Mouse (Mus musculus) liver, postnatal 0 days (tissue): ENCODE measurements around the gene Olfr223. TPM values are rescaled to one million over a fixed set of nuclear protein-coding genes. Genes with fewer than 3 reads are reported as not detected.
A peak's percentile ranks its signal among the peaks of the same experiment; 100 is the strongest.
"Not testable (repeated sequence)": the region's sequence is repeated elsewhere in the genome, so short reads cannot be mapped to it uniquely, and the experiment has no call there.

Experiments used
- ATAC-seq: fragments of 200-750 bp; cut with Nextera tagmentation; 2 replicates; pipeline ENCODE4 v1.8.0; 2017; ENCODE audit warnings: mild to moderate bottlenecking, moderate library complexity
- DNase-seq: peaks from one replicate; pipeline ENCODE4 v3.0.0-alpha.2; 2016
- H3K27ac ChIP-seq: fragments of 300-500 bp; sonication (generic); 2 replicates; pipeline ENCODE4 v1.5.1; 2014; ENCODE audit warnings: antibody characterized with exemption, moderate library complexity, mild to moderate bottlenecking, low read depth
- H3K27me3 ChIP-seq: fragments of 300-500 bp; sonication (generic); 2 replicates; pipeline ENCODE4 v1.6.1; 2014; ENCODE audit warnings: low read length, control low read depth, mixed read lengths; ENCODE audit not compliant: insufficient read depth
- H3K36me3 ChIP-seq: fragments of 300-500 bp; sonication (generic); replicated peaks from 2 replicates; pipeline ENCODE4 v1.6.1; 2014; ENCODE audit warnings: mild to moderate bottlenecking, control low read depth, low read length, moderate library complexity, mixed read lengths; ENCODE audit not compliant: insufficient read depth
- H3K4me1 ChIP-seq: fragments of 300-500 bp; sonication (generic); 2 replicates; pipeline ENCODE4 v1.6.1; 2014; ENCODE audit warnings: antibody characterized with exemption, mild to moderate bottlenecking, control low read depth; ENCODE audit not compliant: insufficient read depth
- H3K4me2 ChIP-seq: fragments of 300-500 bp; sonication (generic); 2 replicates; pipeline ENCODE4 v1.6.1; 2014; ENCODE audit warnings: low read depth, mild to moderate bottlenecking, low read length, moderate library complexity, mixed read lengths
- H3K4me3 ChIP-seq: fragments of 300-500 bp; sonication (generic); 2 replicates; pipeline ENCODE4 v1.5.1; 2014; ENCODE audit warnings: low read depth, low read length
- H3K9ac ChIP-seq: fragments of 300-500 bp; sonication (generic); replicated peaks from 2 replicates; pipeline ENCODE4 v1.6.1; 2014; ENCODE audit warnings: mild to moderate bottlenecking, moderate library complexity
- H3K9me3 ChIP-seq: fragments of 300-500 bp; sonication (generic); 2 replicates; pipeline ENCODE4 v1.6.1; 2016; ENCODE audit warnings: mild to moderate bottlenecking, control low read depth, low read length, mixed read lengths
- CTCF ChIP-seq: sonication (generic); IDR thresholded peaks from 2 replicates; pipeline ENCODE4 v1.5.1; 2016; ENCODE audit warnings: antibody characterized with exemption, low read depth
- EP300 ChIP-seq: IDR thresholded peaks from 2 replicates; pipeline ENCODE4 v1.6.1; 2016; ENCODE audit warnings: antibody characterized with exemption, low read depth, mild to moderate bottlenecking
- WGBS: fragments of 180-500 bp; shearing (Covaris S2); extraction: QIAGEN DNeasy Blood & Tissue Kit; methylation state at CpG from one replicate; pipeline ENCODE4 v1.1.7; 2014; ENCODE audit not compliant: insufficient replicate concordance; 5-methylcytosine and 5-hydroxymethylcytosine counted together
- polyA plus RNA-seq: library from polyadenylated mRNA; unstranded; fragments of >200 nt; fragmentation: Nextera tagmentation; extraction: Ambion mirVana; gene quantifications from 2 replicates; pipeline ENCODE4 v1.2.1, GENCODE M21; 2015

The Olfr223 gene
- polyA plus RNA-seq, 1 experiment from 2014 or later = not detected

DNA sequence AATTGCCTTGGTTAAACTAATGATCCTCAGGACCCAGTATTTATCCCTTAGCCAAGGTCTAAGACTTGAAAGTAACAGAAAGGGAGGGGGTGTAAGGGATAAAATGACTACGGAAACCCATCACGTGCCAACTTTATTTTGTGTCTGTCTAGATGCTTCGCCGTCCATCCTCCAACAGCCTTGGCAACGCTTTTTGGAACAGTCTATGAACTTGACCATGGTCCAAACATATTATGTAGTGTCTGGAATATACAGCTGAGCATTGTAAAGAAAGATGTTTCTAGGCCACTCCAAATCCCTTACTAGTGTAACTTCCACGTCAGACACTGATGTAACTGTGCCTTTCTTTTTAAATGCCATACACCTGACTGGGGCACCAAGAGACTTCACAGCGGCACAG lies 33.1 kb upstream of the Olfr223 start:
- Histone ChIP-seq H3K4me2 (no peak overlapping the region), H3K36me3 (no peaks in the 10 kb centered on the region), H3K4me3 (no peak overlapping the region), H3K4me1 (no peaks in the 10 kb centered on the region), H3K9ac (no peak overlapping the region), H3K27ac (no peak overlapping the region), H3K9me3 (no peaks in the 10 kb centered on the region), H3K27me3 (no peaks in the 10 kb centered on the region)
- DNase-seq (no peak), ATAC-seq (no peak)
- TF ChIP-seq EP300 (no peak), CTCF (no peak)
- WGBS = 82% methylated on average over 7 of the region's 7 CpGs

DNA sequence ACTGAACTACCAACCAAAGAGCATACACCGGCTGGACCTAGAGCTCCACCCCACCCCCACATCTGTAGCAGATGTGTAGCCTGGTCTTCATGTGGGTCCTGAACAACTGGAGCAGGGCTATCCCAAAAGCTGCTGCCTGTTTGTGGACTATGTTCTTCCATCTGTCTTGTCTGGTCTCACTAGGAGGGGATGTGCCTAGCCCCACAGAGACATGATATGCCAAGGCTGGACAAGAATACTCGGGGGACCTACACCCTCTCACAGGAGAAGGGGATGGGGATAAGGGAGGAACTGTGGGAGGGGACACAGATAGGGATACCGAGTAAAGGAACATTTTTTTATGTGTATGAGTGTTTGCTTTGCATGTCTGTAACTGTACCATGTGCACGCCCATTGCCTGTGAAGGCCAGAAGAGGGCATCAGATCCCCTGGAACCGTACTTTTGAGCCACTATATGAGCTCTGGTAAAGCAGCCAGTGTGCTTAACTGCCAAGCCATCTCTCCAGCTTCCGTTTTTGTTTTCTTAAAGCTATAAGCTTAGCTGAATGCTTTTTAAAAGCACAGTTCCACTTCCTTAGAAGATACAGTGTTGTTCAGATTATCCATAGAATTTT lies 31.0 kb upstream of the Olfr223 start:
- TF ChIP-seq CTCF = peak; percentile 82
- TF ChIP-seq EP300 = no peak
- 28% methylated on average over 6 of the region's 6 CpGs for WGBS
- no peak overlapping the region for H3K27ac ChIP-seq
- no peaks in the 10 kb centered on the region for H3K9me3 ChIP-seq
- DNase-seq (peak; percentile 57), ATAC-seq (no peak)
- H3K9ac ChIP-seq = no peak overlapping the region
- H3K4me3 ChIP-seq = no peak overlapping the region
- no peaks in the 10 kb centered on the region for H3K36me3 ChIP-seq
- no peaks in the 10 kb centered on the region for H3K27me3 ChIP-seq
- no peaks in the 10 kb centered on the region for H3K4me1 ChIP-seq
- H3K4me2 ChIP-seq = no peak overlapping the region

DNA sequence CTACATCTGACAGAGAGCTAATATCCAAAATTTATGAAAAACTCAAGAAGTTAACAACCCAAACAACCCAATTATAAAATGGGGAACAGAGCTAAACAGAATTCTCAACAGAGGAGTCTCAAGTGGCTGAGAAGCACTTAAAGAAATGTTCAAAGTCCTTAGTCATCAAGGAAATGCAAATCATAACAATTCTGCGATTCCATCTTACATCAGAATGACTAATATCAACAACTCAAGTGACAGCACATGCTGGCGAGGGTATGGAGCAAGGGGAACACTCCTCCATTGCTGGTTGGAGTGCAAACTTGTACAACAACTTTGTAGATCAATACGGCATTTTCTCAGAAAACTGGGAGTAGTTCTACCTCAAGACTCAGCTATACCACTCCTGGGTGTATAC lies 29.1 kb upstream of the Olfr223 start:
- 54% methylated on average over 3 of the region's 3 CpGs for WGBS

DNA sequence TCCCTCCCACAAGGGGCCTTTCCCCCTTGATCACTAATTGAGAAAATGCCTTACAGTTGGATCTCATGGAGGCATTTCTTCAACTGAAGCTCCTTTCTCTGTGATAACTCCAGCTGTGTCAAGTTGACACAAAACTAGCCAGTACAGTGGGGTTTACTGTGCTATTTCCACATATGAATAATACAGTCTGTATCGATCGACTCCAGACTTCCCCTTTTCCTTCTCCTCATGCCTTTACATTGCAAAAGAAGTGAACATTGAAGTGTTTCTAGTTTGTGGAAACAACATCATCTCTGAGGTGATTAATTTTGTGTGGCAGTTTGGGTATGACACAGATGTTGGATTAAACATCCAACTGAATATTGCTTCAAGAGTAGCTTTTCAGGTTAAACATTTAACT lies 23.9 kb upstream of the Olfr223 start:
- not testable (repeated sequence) for H3K4me2 ChIP-seq, H3K27me3 ChIP-seq, H3K4me3 ChIP-seq, H3K27ac ChIP-seq, H3K36me3 ChIP-seq, H3K4me1 ChIP-seq, H3K9ac ChIP-seq, ATAC-seq, DNase-seq, H3K9me3 ChIP-seq
- 54% methylated on average over 2 of the region's 2 CpGs for WGBS

More for the DNA sequence above, 29.1 kb upstream of the Olfr223 start:
- Histone ChIP-seq H3K4me1 (no peaks in the 10 kb centered on the region), H3K9ac (no peak overlapping the region), H3K27me3 (no peaks in the 10 kb centered on the region), H3K9me3 (no peaks in the 10 kb centered on the region), H3K4me2 (no peak overlapping the region), H3K36me3 (no peaks in the 10 kb centered on the region), H3K27ac (no peak overlapping the region), H3K4me3 (no peak overlapping the region)
- DNase-seq = no peak
- TF ChIP-seq CTCF (no peak), EP300 (no peak)
- ATAC-seq = no peak

DNA sequence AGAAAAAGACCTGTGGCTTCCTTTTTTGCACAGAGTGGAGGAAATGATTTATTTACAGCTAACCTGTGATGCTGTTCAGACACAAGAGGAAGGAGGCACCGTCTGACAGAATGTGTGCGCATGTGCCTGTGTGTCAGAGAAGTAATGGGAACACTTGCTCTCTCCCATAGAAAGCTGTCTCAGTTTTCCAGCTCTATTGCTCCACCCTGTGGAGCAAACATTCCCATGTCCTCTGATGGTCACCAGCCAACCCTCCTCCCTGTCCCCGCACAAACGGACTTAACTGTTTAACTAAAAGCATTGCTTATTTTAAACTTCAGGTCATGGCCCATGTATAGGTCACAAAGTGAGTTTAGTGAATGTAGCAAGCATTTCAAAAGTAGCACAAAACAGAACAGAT lies 21.0 kb upstream of the Olfr223 start:
- H3K4me3 ChIP-seq = no peak overlapping the region
- no peaks in the 10 kb centered on the region for H3K27me3 ChIP-seq
- 29% methylated on average over 4 of the region's 4 CpGs for WGBS
- H3K4me1 ChIP-seq = no peaks in the 10 kb centered on the region
- H3K4me2 ChIP-seq = no peak overlapping the region
- TF ChIP-seq EP300 (no peak), CTCF (peak; percentile 49)
- H3K9ac ChIP-seq = no peak overlapping the region
- peak; percentile 33; the same call in 1 of the 2 replicates for ATAC-seq
- H3K36me3 ChIP-seq = no peaks in the 10 kb centered on the region
- no peaks in the 10 kb centered on the region for H3K9me3 ChIP-seq
- no peak overlapping the region for H3K27ac ChIP-seq
- DNase-seq = no peak

DNA sequence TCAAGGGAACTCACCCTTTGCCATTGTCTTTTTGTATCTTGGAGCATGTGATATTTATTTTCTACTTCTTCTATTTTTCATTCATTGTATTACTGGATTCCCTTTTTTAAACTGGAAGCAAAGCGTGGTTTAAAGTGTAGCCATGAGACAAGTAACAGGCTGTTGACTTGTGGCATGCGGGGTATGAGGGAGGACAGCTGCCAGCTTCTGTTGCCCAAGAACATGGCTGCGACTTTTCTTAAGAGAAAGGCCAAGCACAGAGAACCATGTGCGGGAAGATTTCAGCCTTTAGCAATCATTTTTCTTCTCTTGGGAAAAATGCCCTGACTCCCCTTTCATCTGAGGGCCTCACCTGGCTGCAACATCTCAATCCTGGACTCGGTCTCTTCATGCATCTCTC lies 18.6 kb upstream of the Olfr223 start:
- no peak overlapping the region for H3K27ac ChIP-seq
- no peak overlapping the region for H3K9ac ChIP-seq
- 73% methylated on average over 5 of the region's 5 CpGs for WGBS
- DNase-seq = no peak
- no peaks in the 10 kb centered on the region for H3K27me3 ChIP-seq
- TF ChIP-seq EP300 (no peak), CTCF (no peak)
- ATAC-seq = no peak
- no peak overlapping the region for H3K4me3 ChIP-seq
- no peak overlapping the region for H3K4me2 ChIP-seq
- H3K9me3 ChIP-seq = no peaks in the 10 kb centered on the region
- H3K36me3 ChIP-seq = no peaks in the 10 kb centered on the region
- no peaks in the 10 kb centered on the region for H3K4me1 ChIP-seq

DNA sequence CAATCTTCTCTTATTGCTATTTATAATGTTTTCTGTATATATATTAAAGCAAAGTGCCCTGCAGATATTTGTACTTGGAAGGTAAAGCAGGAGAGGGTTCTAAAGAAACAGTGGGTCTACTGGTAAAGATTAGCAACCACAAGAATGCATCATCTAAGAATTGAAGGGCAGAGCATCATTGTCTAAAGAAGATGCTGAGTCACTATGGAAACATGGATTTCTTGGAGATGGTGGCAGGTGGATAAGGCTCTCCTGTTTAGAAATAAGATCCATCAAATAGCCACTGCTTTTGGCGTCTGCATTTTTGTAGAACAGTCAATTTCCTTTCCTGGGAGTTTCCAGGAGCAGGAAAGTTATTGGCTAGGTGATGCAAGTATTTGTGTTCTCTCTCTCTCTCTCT lies 9.2 kb upstream of the Olfr223 start:
- ATAC-seq = no peak
- Histone ChIP-seq H3K4me3 (no peak overlapping the region), H3K4me1 (no peaks in the 10 kb centered on the region), H3K9ac (no peak overlapping the region), H3K36me3 (no peaks in the 10 kb centered on the region), H3K4me2 (no peak overlapping the region), H3K9me3 (no peaks in the 10 kb centered on the region), H3K27ac (no peak overlapping the region), H3K27me3 (no peaks in the 10 kb centered on the region)
- DNase-seq = no peak
- WGBS = 27% methylated on average over 1 of the region's 1 CpGs
- no peak for TF ChIP-seq EP300
- TF ChIP-seq CTCF = no peak
